Mouse (Mus musculus) forebrain, embryonic 16.5 days (tissue): Measurements from ENCODE around the gene Psmb10. TPM values are rescaled to one million over a fixed set of nuclear protein-coding genes. Genes with fewer than 3 reads are reported as not detected.

Source experiments
- ATAC-seq: fragments of 200-750 bp; cut with Nextera tagmentation; 2 replicates; pipeline ENCODE4 v1.8.0; 2017; ENCODE audit warnings: mild to moderate bottlenecking, moderate library complexity
- H3K27ac ChIP-seq: fragments of 300-500 bp; sonication (generic); 2 replicates; pipeline ENCODE4 v1.5.1; 2014; ENCODE audit warnings: low read length, control low read depth
- H3K27me3 ChIP-seq: fragments of 300-500 bp; sonication (generic); replicated peaks from 2 replicates; pipeline ENCODE4 v1.6.1; 2014; ENCODE audit warnings: low read length; ENCODE audit not compliant: control insufficient read depth, insufficient read depth
- H3K36me3 ChIP-seq: fragments of 300-500 bp; sonication (generic); 2 replicates; pipeline ENCODE4 v1.6.1; 2014; ENCODE audit not compliant: control insufficient read depth, insufficient read depth
- H3K4me1 ChIP-seq: fragments of 300-500 bp; sonication (generic); replicated peaks from 2 replicates; pipeline ENCODE4 v1.6.1; 2014; ENCODE audit warnings: low read length; ENCODE audit not compliant: control insufficient read depth, insufficient read depth
- H3K4me2 ChIP-seq: fragments of 300-500 bp; sonication (generic); 2 replicates; pipeline ENCODE4 v1.6.1; 2014; ENCODE audit warnings: mild to moderate bottlenecking, low read length, control low read depth
- H3K4me3 ChIP-seq: fragments of 300-500 bp; sonication (generic); replicated peaks from 2 replicates; pipeline ENCODE4 v1.5.1; 2014; ENCODE audit warnings: mild to moderate bottlenecking, low read length, control low read depth
- H3K9ac ChIP-seq: fragments of 300-500 bp; sonication (generic); replicated peaks from 2 replicates; pipeline ENCODE4 v1.6.1; 2014; ENCODE audit warnings: low read depth, low read length, control low read depth
- H3K9me3 ChIP-seq: fragments of 300-500 bp; sonication (generic); 2 replicates; pipeline ENCODE4 v1.6.1; 2016; ENCODE audit warnings: low read length; ENCODE audit not compliant: control insufficient read depth
- WGBS: fragments of 180-500 bp; shearing (Covaris S2); extraction: QIAGEN DNeasy Blood & Tissue Kit; methylation state at CpG from one replicate; pipeline ENCODE4 v1.1.7; 2014; 5-methylcytosine and 5-hydroxymethylcytosine counted together
- microRNA-seq: library from miRNA; unstranded; fragments of <30 nt; microRNA quantifications from one replicate; pipeline ENCODE4, GENCODE M21; 2017
- polyA plus RNA-seq: library from polyadenylated mRNA; unstranded; fragments of >200 nt; fragmentation: Nextera tagmentation; extraction: Ambion mirVana; gene quantifications from 2 replicates; pipeline ENCODE4 v1.2.1, GENCODE M21; 2015

Gene Psmb10
- polyA plus RNA-seq, 1 experiment from 2014 or later = 44.8 TPM

DNA sequence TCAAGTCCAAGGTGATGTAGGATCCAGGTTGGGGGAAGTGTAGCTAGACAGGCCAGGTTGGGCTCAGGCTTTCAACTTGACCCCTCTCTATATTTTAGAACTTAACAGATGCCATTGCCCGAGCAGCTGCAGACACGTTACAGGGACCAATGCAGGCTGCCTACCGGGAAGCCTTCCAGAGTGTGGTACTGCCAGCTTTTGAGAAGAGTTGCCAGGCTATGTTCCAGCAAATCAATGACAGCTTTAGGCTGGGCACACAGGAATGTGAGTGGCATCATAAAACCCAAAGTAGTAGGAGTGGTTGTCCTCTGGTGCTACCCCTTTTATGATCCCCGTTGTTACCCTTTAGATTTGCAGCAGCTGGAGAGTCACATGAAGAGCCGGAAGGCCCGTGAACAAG is 47.4 kb downstream of the Psmb10 start:
- ATAC-seq = no peak
- Histone ChIP-seq H3K36me3 (peaks cover 47% of the 10 kb centered on the region), H3K9me3 (no peaks in the 10 kb centered on the region), H3K9ac (no peak overlapping the region), H3K4me1 (peaks cover 3% of the 10 kb centered on the region; the same call in 1 of the 2 replicates), H3K27ac (no peak overlapping the region), H3K4me2 (no peak overlapping the region), H3K4me3 (no peak overlapping the region), H3K27me3 (no peaks in the 10 kb centered on the region)
- WGBS = 90% methylated on average over 6 of the region's 6 CpGs

DNA sequence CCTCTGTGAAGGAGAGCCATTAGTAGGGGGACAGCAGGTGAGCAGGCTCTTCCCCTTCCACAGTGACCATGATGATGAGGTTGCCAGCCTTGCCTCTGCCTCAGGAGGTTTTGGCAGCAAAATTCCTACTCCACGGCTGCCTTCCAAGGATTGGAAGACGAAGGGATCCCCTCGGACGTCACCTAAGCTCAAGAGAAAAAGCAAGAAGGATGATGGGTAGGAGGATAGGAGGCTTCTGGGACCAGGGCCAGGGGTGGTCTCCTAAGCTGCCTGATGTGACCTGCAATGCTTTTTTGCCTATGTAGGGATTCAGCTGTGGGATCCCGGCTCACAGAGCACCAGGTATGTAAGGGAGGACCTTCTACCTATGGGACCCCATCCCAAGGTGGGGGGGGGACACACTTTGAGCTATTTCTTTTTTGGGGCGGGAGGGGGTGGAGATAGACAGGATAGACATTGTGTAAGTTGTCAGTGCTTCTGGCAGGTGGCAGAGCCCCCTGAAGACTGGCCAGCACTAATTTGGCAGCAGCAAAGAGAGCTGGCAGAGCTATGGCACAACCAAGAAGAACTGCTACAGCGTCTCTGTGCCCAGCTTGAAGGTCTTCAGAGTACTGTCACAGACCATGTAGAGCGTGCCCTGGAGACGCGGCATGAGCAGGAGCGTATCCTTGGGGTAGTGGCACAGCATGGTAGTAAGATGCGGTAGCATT is 48.3 kb downstream of the Psmb10 start:
- no peak overlapping the region for H3K4me3 ChIP-seq
- no peak overlapping the region for H3K4me2 ChIP-seq
- no peak overlapping the region for H3K9ac ChIP-seq
- 84% methylated on average over 12 of the region's 12 CpGs for WGBS
- no peaks in the 10 kb centered on the region for H3K9me3 ChIP-seq
- peaks cover 3% of the 10 kb centered on the region; the same call in 1 of the 2 replicates for H3K4me1 ChIP-seq
- peaks cover 55% of the 10 kb centered on the region for H3K36me3 ChIP-seq
- H3K27ac ChIP-seq = no peak overlapping the region
- no peak for ATAC-seq
- no peaks in the 10 kb centered on the region for H3K27me3 ChIP-seq

Small RNAs within 50 kb of the gene (microRNA-seq; reads per million reads assigned to microRNA genes)
- not detected for gene Mir7074

Other genes with a start within 250 kb of the Psmb10 start
- 105 and 106 TPM in 2 replicates for gene Acd, start 237.3 kb downstream of the Psmb10 start, polyA plus RNA-seq
- 45.4 and 50.0 TPM in 2 replicates for gene Pard6a, start 237.3 kb downstream of the Psmb10 start, polyA plus RNA-seq
- 0.22 and 0.32 TPM in 2 replicates for gene 4933405L10Rik, start 230.8 kb downstream of the Psmb10 start, polyA plus RNA-seq
- 16.3 and 19.6 TPM in 2 replicates for gene Enkd1, start 230.2 kb downstream of the Psmb10 start, polyA plus RNA-seq
- gene Gfod2, start 179.8 kb downstream of the Psmb10 start, polyA plus RNA-seq = 74.2 and 83.3 TPM in 2 replicates
- gene Ranbp10, start 111.1 kb downstream of the Psmb10 start, polyA plus RNA-seq = 11.3 and 13.1 TPM in 2 replicates
- 0.67 and 0.93 TPM in 2 replicates for gene Tsnaxip1, start 110.7 kb downstream of the Psmb10 start, polyA plus RNA-seq
- gene Cenpt, start 85.2 kb downstream of the Psmb10 start, polyA plus RNA-seq = 66.0 and 69.8 TPM in 2 replicates
- gene Thap11, start 83.3 kb downstream of the Psmb10 start, polyA plus RNA-seq = 63.8 and 69.2 TPM in 2 replicates
- gene Nutf2, start 77.9 kb downstream of the Psmb10 start, polyA plus RNA-seq = 172 and 176 TPM in 2 replicates
- 59.8 and 65.1 TPM in 2 replicates for gene Edc4, start 57.6 kb downstream of the Psmb10 start, polyA plus RNA-seq
- gene Nrn1l, start 44.9 kb downstream of the Psmb10 start, polyA plus RNA-seq = 0.51 and 0.73 TPM in 2 replicates
- gene Pskh1, start 38.0 kb downstream of the Psmb10 start, polyA plus RNA-seq = 10.5 and 10.7 TPM in 2 replicates
- 1.9 and 2.6 TPM in 2 replicates for gene Ctrl, start 4.6 kb downstream of the Psmb10 start, polyA plus RNA-seq
- 0.67 and 0.84 TPM in 2 replicates for gene Lcat, start 4.9 kb upstream of the Psmb10 start, polyA plus RNA-seq
- gene Slc12a4, start 27.7 kb upstream of the Psmb10 start, polyA plus RNA-seq = 12.5 and 13.9 TPM in 2 replicates
- not detected in 2 replicates for gene Dpep3, start 41.0 kb upstream of the Psmb10 start, polyA plus RNA-seq
- gene Dus2, start 52.9 kb upstream of the Psmb10 start, polyA plus RNA-seq = 22.3 and 25.8 TPM in 2 replicates
- gene Dpep2nb, start 67.5 kb upstream of the Psmb10 start, polyA plus RNA-seq = not detected in 2 replicates
- gene Ddx28, start 73.4 kb upstream of the Psmb10 start, polyA plus RNA-seq = 20.3 and 22.8 TPM in 2 replicates
- 3.2 and 5.3 TPM in 2 replicates for gene Nfatc3, start 120.4 kb upstream of the Psmb10 start, polyA plus RNA-seq
- 0.37 and 0.42 TPM in 2 replicates for gene Esrp2, start 198.5 kb upstream of the Psmb10 start, polyA plus RNA-seq
- gene Pla2g15, start 212.0 kb upstream of the Psmb10 start, polyA plus RNA-seq = 18.2 and 20.6 TPM in 2 replicates
- gene Slc7a6, start 230.4 kb upstream of the Psmb10 start, polyA plus RNA-seq = 49.3 and 58.4 TPM in 2 replicates